Mouse (Mus musculus) frontal cortex, adult 2 months (tissue): ENCODE results near the gene Prl8a9. TPM values are rescaled to one million over a fixed set of nuclear protein-coding genes. Genes with fewer than 3 reads are reported as not detected.

Experiments
- DNase-seq, 2 experiments: peaks; one replicate each; pipeline ENCODE4 v3.0.0; 2022; ENCODE audit warnings: low spot score in 1 of 2; ENCODE audit errors: extremely low spot score in 1 of 2
- polyA plus RNA-seq: library from polyadenylated mRNA; depleted of rRNA; stranded (reverse); fragments of >200 nt; gene quantifications from 2 replicates; pipeline ENCODE4 v1.2.3, GENCODE M21; 2012; rRNA removed

Prl8a9 gene
- 2.8 and 6.9 TPM in 2 replicates for polyA plus RNA-seq

DNA sequence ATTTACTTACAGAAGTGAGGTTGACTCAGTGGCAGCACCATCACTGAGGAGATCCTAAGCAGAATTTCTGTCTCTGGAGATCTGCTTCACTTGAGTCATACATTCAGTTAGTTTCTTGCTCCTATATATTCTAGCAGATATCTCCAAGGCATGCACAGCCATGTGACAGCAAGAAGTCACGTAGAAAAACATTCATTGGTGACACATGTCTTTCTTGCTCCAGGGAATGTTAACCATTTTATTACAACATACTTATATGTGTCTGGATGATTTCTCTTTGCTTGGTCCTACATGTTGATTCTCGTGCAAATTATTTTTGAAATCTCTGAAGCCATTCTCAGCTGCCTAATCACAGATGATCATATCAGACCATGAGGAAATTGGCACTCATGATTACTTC, at the start of gene Prl8a9:
Prl8a9 (minus strand) TSS at position 101 of the 400 bp plus-strand sequence.
- DNase-seq, result no peak

GRCm38 (mm10) chr13:27610482-27610881, 46.1 kb upstream of the Prl8a9 start, which contains the start of gene Prl7b1:
TSS of gene Prl7b1 (minus strand) at chr13:27610582.
- DNase-seq, result no peak

- no peak for DNase-seq
Measured at GRCm38 (mm10) chr13:27582071-27582470, 17.7 kb upstream of the Prl8a9 start, which contains the start of gene Prl8a1. TSS of gene Prl8a1 (minus strand) at chr13:27582171.

GRCm38 (mm10) chr13:27553336-27553735, 11.1 kb downstream of the Prl8a9 start:
- DNase-seq, result no peak

- no peak for DNase-seq
Measured at GRCm38 (mm10) chr13:27523156-27523555, 41.2 kb downstream of the Prl8a9 start.

DNA sequence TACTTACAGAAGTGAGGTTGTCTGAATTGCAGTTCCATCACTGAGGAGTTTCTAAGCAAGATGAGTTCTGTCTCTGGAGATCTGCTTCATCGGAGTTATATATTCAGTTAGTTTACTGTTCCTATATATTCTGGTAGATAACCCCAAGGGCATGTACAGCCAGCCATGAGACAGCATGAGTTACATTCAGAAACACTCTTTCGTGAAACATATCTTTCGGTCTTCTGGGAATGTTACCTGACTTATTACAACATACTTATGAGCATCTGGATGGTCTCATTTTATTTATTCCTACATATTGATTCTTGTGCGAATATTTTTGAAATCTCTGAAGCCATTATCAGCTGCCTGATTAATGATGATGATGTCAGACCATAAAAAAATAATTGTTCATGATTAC, 51.3 kb downstream of the Prl8a9 start, which contains the start of gene Prl8a8:
Prl8a8 (minus strand) TSS at position 101 of the 400 bp plus-strand sequence.
- no peak for DNase-seq

Other genes with a start within 250 kb of the Prl8a9 start
- gene Prl8a2, start 218.9 kb downstream of the Prl8a9 start, polyA plus RNA-seq, result 1.9 and 6.0 TPM in 2 replicates
- gene Prl2b1, start 173.8 kb downstream of the Prl8a9 start, polyA plus RNA-seq, result 4.4 and 12.1 TPM in 2 replicates
- gene Prl8a6, start 125.9 kb downstream of the Prl8a9 start, polyA plus RNA-seq, result 0.17 TPM in 1 of 2 replicates, not detected in the other
- gene Prl8a8, start 51.4 kb downstream of the Prl8a9 start, polyA plus RNA-seq, result 0.12 and 0.59 TPM in 2 replicates
- 0.25 TPM in 1 of 2 replicates, not detected in the other for gene Prl8a1, start 17.6 kb upstream of the Prl8a9 start, polyA plus RNA-seq
- 0.36 and 0.46 TPM in 2 replicates for gene Prl7b1, start 46.0 kb upstream of the Prl8a9 start, polyA plus RNA-seq
- gene Prl7a1, start 77.9 kb upstream of the Prl8a9 start, polyA plus RNA-seq, result 1.7 and 6.3 TPM in 2 replicates
- gene Prl7a2, start 103.4 kb upstream of the Prl8a9 start, polyA plus RNA-seq, result 1.1 and 3.6 TPM in 2 replicates
- gene Prl7d1, start 152.1 kb upstream of the Prl8a9 start, polyA plus RNA-seq, result 2.5 and 7.0 TPM in 2 replicates
- 0.26 and 0.50 TPM in 2 replicates for gene Prl7c1, start 216.2 kb upstream of the Prl8a9 start, polyA plus RNA-seq
- gene Prl2a1, start 237.0 kb upstream of the Prl8a9 start, polyA plus RNA-seq, result 2.7 and 7.9 TPM in 2 replicates